Mouse (Mus musculus) bone marrow, adult 2 months (tissue): Measurements from ENCODE around the gene Ddah2. TPM values are rescaled to one million over a fixed set of nuclear protein-coding genes. Genes with fewer than 3 reads are reported as not detected.
"Not testable (repeated sequence)": the region's sequence is repeated elsewhere in the genome, so short reads cannot be mapped to it uniquely, and the experiment has no call there.

Source experiments
- H3K27ac ChIP-seq: fragments of 200-500 bp; 2 replicates; pipeline ENCODE4 v1.5.1; 2012; ENCODE audit warnings: low read depth, mild to moderate bottlenecking, control low read depth, inconsistent platforms, low read length; ENCODE audit not compliant: control insufficient read depth, poor library complexity, insufficient read depth
- H3K4me1 ChIP-seq: fragments of 200-500 bp; 2 replicates; pipeline ENCODE4 v1.6.1; 2011; ENCODE audit warnings: low read length; ENCODE audit not compliant: control insufficient read depth, insufficient read depth
- H3K4me3 ChIP-seq: fragments of 200-500 bp; replicated peaks from 2 replicates; pipeline ENCODE3; 2011; ENCODE audit warnings: mild to moderate bottlenecking, low read depth, low read length, control low read depth; ENCODE audit not compliant: control insufficient read depth
- CTCF ChIP-seq: fragments of 200-500 bp; IDR thresholded peaks from 2 replicates; pipeline ENCODE4 v1.5.1; 2011; ENCODE audit warnings: low read length, control low read depth; ENCODE audit not compliant: control insufficient read depth, insufficient read depth
- POLR2A ChIP-seq: fragments of 200-500 bp; IDR thresholded peaks from 2 replicates; pipeline ENCODE4 v1.6.1; 2011; ENCODE audit warnings: low read depth, mild to moderate bottlenecking, control low read depth, low read length, borderline replicate concordance; ENCODE audit not compliant: control insufficient read depth
- WGBS: fragments of 180-500 bp; shearing (Covaris S2); methylation state at CpG from one replicate; pipeline ENCODE4 v1.1.7; 2018; 5-methylcytosine and 5-hydroxymethylcytosine counted together
- polyA plus RNA-seq: library from polyadenylated mRNA; stranded (reverse); fragments of >200 nt; gene quantifications from 2 replicates; pipeline ENCODE4 v1.2.4, GENCODE M21; 2011; ENCODE audit warnings: low replicate concordance; ENCODE audit not compliant: missing spikeins, insufficient read depth, insufficient read length

Gene Ddah2
- polyA plus RNA-seq, 1 experiment, result 12.5 TPM

- peak; percentile 76 for TF ChIP-seq CTCF
- TF ChIP-seq POLR2A, result 0 out of 2 replicates have a peak, but pooled peaks have one; percentile 45
- WGBS, result 8% methylated on average over 19 of the region's 19 CpGs
- Histone ChIP-seq H3K27ac (peak overlapping the region; percentile 43), H3K4me1 (peaks cover 7% of the 10 kb centered on the region), H3K4me3 (peak overlapping the region; percentile 3)
Measured at GRCm38 (mm10) chr17:35029691-35030532, 28.9 kb upstream of the Ddah2 start.

- H3K4me3 ChIP-seq, result no peak overlapping the region
- TF ChIP-seq CTCF, result no peak
- TF ChIP-seq POLR2A, result no peak
- WGBS, result 94% methylated on average over 11 of the region's 11 CpGs
- peaks cover 7% of the 10 kb centered on the region for H3K4me1 ChIP-seq
- no peak overlapping the region for H3K27ac ChIP-seq
Measured at GRCm38 (mm10) chr17:35031272-35031671, 27.6 kb upstream of the Ddah2 start.

- 75% methylated on average over 7 of the region's 7 CpGs for WGBS
- peaks cover 7% of the 10 kb centered on the region for H3K4me1 ChIP-seq
- no peak overlapping the region for H3K4me3 ChIP-seq
- TF ChIP-seq POLR2A, result no peak
- TF ChIP-seq CTCF, result no peak
- no peak overlapping the region for H3K27ac ChIP-seq
Measured at GRCm38 (mm10) chr17:35031880-35032279, 27.0 kb upstream of the Ddah2 start.

GRCm38 (mm10) chr17:35032323-35032870 is 26.4 kb upstream of the Ddah2 start:
- TF ChIP-seq CTCF (peak; percentile 31; the same call in 1 of the 2 replicates), POLR2A (no peak)
- H3K4me1 ChIP-seq, result peaks cover 7% of the 10 kb centered on the region
- 66% methylated on average over 8 of the region's 8 CpGs for WGBS

GRCm38 (mm10) chr17:35033703-35034102 is 25.1 kb upstream of the Ddah2 start:
- not testable (repeated sequence) for H3K4me3 ChIP-seq, H3K4me1 ChIP-seq, H3K27ac ChIP-seq
- WGBS, result 68% methylated on average over 1 of the region's 1 CpGs

More at GRCm38 (mm10) chr17:35032323-35032870, 26.4 kb upstream of the Ddah2 start:
- Histone ChIP-seq H3K4me3 (no peak overlapping the region), H3K27ac (no peak overlapping the region)

- peaks cover 5% of the 10 kb centered on the region for H3K4me1 ChIP-seq
- WGBS, result 60% methylated on average over 6 of the region's 6 CpGs
- no peak overlapping the region for H3K27ac ChIP-seq
- H3K4me3 ChIP-seq, result no peak overlapping the region
- TF ChIP-seq CTCF (no peak), POLR2A (no peak)
Measured at GRCm38 (mm10) chr17:35034896-35035295, 23.9 kb upstream of the Ddah2 start.

DNA sequence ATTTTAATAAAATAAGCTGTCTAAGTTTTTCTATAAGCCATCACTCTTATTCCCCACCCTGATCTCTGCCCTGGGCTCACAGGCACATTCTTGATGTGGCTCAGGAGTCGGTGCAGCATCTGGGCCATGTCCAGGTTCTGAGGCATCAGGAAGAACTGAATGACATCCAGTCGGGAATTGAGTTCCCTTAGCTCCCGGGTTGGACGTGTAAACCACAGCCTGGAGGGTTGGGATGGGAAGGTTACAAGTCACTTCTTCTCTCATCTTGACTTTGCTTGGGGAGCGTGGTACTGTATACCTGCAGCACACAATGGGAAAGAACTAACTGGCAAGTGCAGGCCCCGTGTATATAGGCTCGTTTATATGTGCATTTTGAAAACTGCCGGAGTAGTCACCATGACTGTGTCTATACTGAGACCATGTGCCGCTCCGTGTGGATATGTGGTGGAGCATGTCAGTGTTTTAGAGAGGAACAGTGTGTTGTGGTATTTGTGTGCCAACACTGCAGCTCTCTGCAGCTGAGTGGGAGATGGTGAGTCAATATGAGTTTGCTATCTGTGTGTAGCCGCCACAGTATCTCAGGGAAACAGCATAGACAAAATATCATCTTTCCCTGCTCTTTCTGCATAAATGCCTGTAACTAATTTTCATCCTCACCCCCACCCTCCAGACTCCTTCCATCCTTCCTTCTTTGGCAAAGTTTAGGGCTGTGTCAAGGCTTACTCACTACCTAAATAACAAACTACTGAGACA is 19.5 kb upstream of the Ddah2 start:
- Histone ChIP-seq H3K27ac (no peak overlapping the region; the same call in 1 of the 2 replicates), H3K4me3 (no peak overlapping the region), H3K4me1 (no peaks in the 10 kb centered on the region)
- no peak for TF ChIP-seq CTCF
- no peak for TF ChIP-seq POLR2A
- WGBS, result 85% methylated on average over 11 of the region's 11 CpGs

GRCm38 (mm10) chr17:35043794-35044193 is 15.0 kb upstream of the Ddah2 start:
- peaks cover 3% of the 10 kb centered on the region; the same call in 1 of the 2 replicates for H3K4me1 ChIP-seq

More at GRCm38 (mm10) chr17:35043794-35044193, 15.0 kb upstream of the Ddah2 start:
- no peak overlapping the region for H3K4me3 ChIP-seq
- no peak overlapping the region for H3K27ac ChIP-seq
- TF ChIP-seq POLR2A (no peak), CTCF (no peak)
- whole genome bisulfite sequencing, result 86% methylated on average over 4 of the region's 4 CpGs
